Mouse (Mus musculus) gastrocnemius, postnatal 25 days (tissue): ENCODE results near the gene Gfi1. TPM values are rescaled to one million over a fixed set of nuclear protein-coding genes. Genes with fewer than 3 reads are reported as not detected.

ENCODE experiments used
- DNase-seq: peaks from one replicate; pipeline ENCODE4 v3.0.0; 2022
- long read RNA-seq, 2 experiments: library from polyadenylated mRNA; stranded (forward); transcript quantifications; one replicate each; pipeline ENCODE4 v2.0.0; 2021
- total RNA-seq, 2 experiments: library from RNA; stranded (reverse); gene quantifications; 1 replicate in 1 of 2; 2 replicates in 1 of 2; pipeline ENCODE4 v1.2.3; 2021

Gfi1 gene
- total RNA-seq: under 1 TPM in 1 of 2 experiments, not detected in 1; 0.29 TPM
- long read RNA-seq, experiment 1: 0 reads
- long read RNA-seq, experiment 2: 0 reads

- no peak for DNase-seq
Observed at GRCm38 (mm10) chr5:107725435-107726261, at the start of gene Gfi1. Gene Gfi1, minus strand, starts transcription at chr5:107726036.

- DNase-seq: no peak
Observed at GRCm38 (mm10) chr5:107772049-107772448, 46.2 kb upstream of the Gfi1 start.

- no peak for DNase-seq
Observed at GRCm38 (mm10) chr5:107768224-107768623, 42.4 kb upstream of the Gfi1 start.

- no peak for DNase-seq
Observed at GRCm38 (mm10) chr5:107765946-107766345, 40.1 kb upstream of the Gfi1 start.

- no peak for DNase-seq
Observed at GRCm38 (mm10) chr5:107764486-107764885, 38.6 kb upstream of the Gfi1 start.

GRCm38 (mm10) chr5:107763674-107764073, 37.8 kb upstream of the Gfi1 start:
- DNase-seq: no peak

- DNase-seq: no peak
Observed at GRCm38 (mm10) chr5:107759121-107759520, 33.3 kb upstream of the Gfi1 start.

- DNase-seq: no peak
Observed at GRCm38 (mm10) chr5:107756072-107756471, 30.2 kb upstream of the Gfi1 start.

- no peak for DNase-seq
Observed at GRCm38 (mm10) chr5:107754740-107755139, 28.9 kb upstream of the Gfi1 start.

GRCm38 (mm10) chr5:107753656-107754055, 27.8 kb upstream of the Gfi1 start:
- DNase-seq: no peak

GRCm38 (mm10) chr5:107749229-107749916, 23.5 kb upstream of the Gfi1 start:
- DNase-seq: no peak

GRCm38 (mm10) chr5:107739023-107739422, 13.2 kb upstream of the Gfi1 start:
- no peak for DNase-seq

GRCm38 (mm10) chr5:107738296-107738695, 12.5 kb upstream of the Gfi1 start:
- no peak for DNase-seq

- no peak for DNase-seq
Observed at GRCm38 (mm10) chr5:107736171-107736570, 10.3 kb upstream of the Gfi1 start.

- no peak for DNase-seq
Observed at GRCm38 (mm10) chr5:107731844-107732243, 6.0 kb upstream of the Gfi1 start.

GRCm38 (mm10) chr5:107731408-107731807, 5.6 kb upstream of the Gfi1 start:
- no peak for DNase-seq

- DNase-seq: no peak
Observed at GRCm38 (mm10) chr5:107727007-107727402, 1.2 kb upstream of the Gfi1 start.

GRCm38 (mm10) chr5:107726281-107727006, 608 bp upstream of the Gfi1 start:
- no peak for DNase-seq

GRCm38 (mm10) chr5:107724661-107725434, 988 bp downstream of the Gfi1 start:
- DNase-seq: no peak

GRCm38 (mm10) chr5:107723541-107724511, 2.0 kb downstream of the Gfi1 start:
- no peak for DNase-seq
